Mouse (Mus musculus): ENCODE results near the gene Ccdc42.

- TF ChIP-seq CTCF (IDR thresholded peaks at IDR 0.05 in 2 of 3, conservative IDR thresholded peaks at IDR 0.05 in 1 of 3; ENCODE audit: control insufficient read depth in 1 of 3, insufficient read depth in 1 of 3, low read depth in 2 of 3, low read length in 3 of 3, poor library complexity in 1 of 3, severe bottlenecking in 1 of 3) (no peak), NELFE (IDR thresholded peaks at IDR 0.05; ENCODE audit: low read depth, low read length) (no peak)
Observed at GRCm38 (mm10) chr11:68591708-68592107, 4.9 kb downstream of the Ccdc42 start.

Measured in MEL (cell line).